Mouse (Mus musculus) thymus, adult 2 months (tissue): Measurements from ENCODE around the gene Cldn9.

Experiments used
- CTCF ChIP-seq: fragments of 200-500 bp; IDR thresholded peaks from 2 replicates; pipeline ENCODE4 v1.5.1; 2012; ENCODE audit warnings: mild to moderate bottlenecking, control low read depth, low read length, moderate library complexity, borderline replicate concordance; ENCODE audit not compliant: control insufficient read depth, poor library complexity, insufficient read depth; ENCODE audit errors: extremely low read depth
- POLR2A ChIP-seq: fragments of 200-500 bp; IDR thresholded peaks from 2 replicates; pipeline ENCODE4 v1.6.1; 2012; ENCODE audit warnings: mild to moderate bottlenecking, low read length, control low read depth, moderate library complexity; ENCODE audit not compliant: control insufficient read depth, poor library complexity, insufficient read depth; ENCODE audit errors: extremely low read depth

GRCm38 (mm10) chr17:23683856-23684672 is at the start of gene Cldn9:
- TF ChIP-seq CTCF (no peak), POLR2A (no peak)
